8 mouse cellular contexts compared by ENCODE assay signal in the genomic region with DNA sequence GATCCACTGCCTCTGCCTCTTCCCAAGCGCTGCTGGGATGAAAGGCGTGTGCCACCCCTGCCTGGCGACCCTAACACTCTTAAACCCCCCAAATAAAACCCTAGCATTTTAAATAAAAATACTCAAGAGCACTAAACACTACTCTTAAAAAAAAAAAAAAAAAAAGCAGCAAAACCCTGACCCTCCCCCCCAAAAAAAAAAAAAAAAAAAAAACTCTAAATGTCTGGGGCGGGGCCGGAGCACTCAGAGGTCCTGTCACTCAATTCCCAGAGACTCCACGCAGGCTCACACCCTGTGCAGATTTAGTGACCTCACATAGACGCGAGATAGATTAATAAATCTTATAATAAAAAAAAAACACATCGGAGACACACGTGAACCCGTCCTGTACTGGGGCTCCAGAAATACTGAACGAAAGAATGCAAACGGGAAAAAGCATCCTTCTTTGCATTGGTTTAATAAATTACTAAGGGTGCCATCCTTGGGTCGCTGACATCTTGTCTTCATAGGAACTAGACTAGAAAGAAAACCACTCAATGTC.
DNase-seq lines count a peak whose midpoint lies in the region; ATAC-seq and TF ChIP-seq lines count a peak whose summit lies in the region.

No protein-coding gene starts in this region.

- TF ChIP-seq EP300 in ES-Bruce4 (IDR thresholded peaks at IDR 0.05; ENCODE audit: insufficient read depth, low read depth, low read length), result no peak

- peak overlapping the region; percentile 77 for H3K4me2 ChIP-seq in heart, embryonic 14.5 days (ENCODE audit: low read length)
- H3K4me2 ChIP-seq in embryonic facial prominence, embryonic 15.5 days (replicated peaks), result peak overlapping the region; percentile 76
- peak overlapping the region; percentile 94 for H3K4me2 ChIP-seq in liver, embryonic 12.5 days

- TF ChIP-seq POLR2A in ES-Bruce4 (IDR thresholded peaks at IDR 0.05; ENCODE audit: insufficient read depth, low read length), result no peak

- no peaks in the 10 kb centered on the region for H3K4me1 ChIP-seq in heart, embryonic 14.5 days (ENCODE audit: control insufficient read depth in 2 of 2, insufficient read depth in 2 of 2, low read length in 2 of 2)
- no peaks in the 10 kb centered on the region for H3K4me1 ChIP-seq in ES-Bruce4 (ENCODE audit: control insufficient read depth, insufficient read depth, low read length)
- no peaks in the 10 kb centered on the region for H3K4me1 ChIP-seq in embryonic facial prominence, embryonic 15.5 days
- H3K4me1 ChIP-seq in liver, embryonic 12.5 days, result peaks cover 4% of the 10 kb centered on the region; the same call in 1 of the 2 replicates

- intact Hi-C loops in heart, postnatal 14 days (cut with DNase I), result loop anchor here (10.0 kb wide), 1 partner anchor 1184 kb away; no protein-coding TSS in a partner anchor

- no peak for DNase-seq in heart, postnatal 14 days
- DNase-seq in left cerebral cortex, adult 8-10 months (ENCODE audit: low spot score in 2 of 2), result no peak
- DNase-seq in urinary bladder, postnatal 25 days (ENCODE audit: low spot score), result no peak
- no peak for DNase-seq in gastrocnemius, postnatal 25 days

- ATAC-seq in heart, embryonic 14.5 days (ENCODE audit: insufficient number of reproducible peaks, insufficient read depth, low FRiP score, low read depth), result no peak
- 0 out of 2 replicates have a peak, but pooled peaks have one; percentile 4 for ATAC-seq in embryonic facial prominence, embryonic 15.5 days (ENCODE audit: insufficient number of reproducible peaks, low FRiP score, low TSS enrichment, low read depth)
- no peak for ATAC-seq in liver, embryonic 12.5 days

- peak overlapping the region; percentile 76 to 79 for H3K4me3 ChIP-seq in heart, embryonic 14.5 days (ENCODE audit: control insufficient read depth in 1 of 2, insufficient read depth in 1 of 2, low read depth in 1 of 2, low read length in 2 of 2)
- peak overlapping the region; percentile 66 for H3K4me3 ChIP-seq in ES-Bruce4 (ENCODE audit: low read depth, low read length)
- H3K4me3 ChIP-seq in embryonic facial prominence, embryonic 15.5 days (replicated peaks), result peak overlapping the region; percentile 92
- peak overlapping the region; percentile 73 for H3K4me3 ChIP-seq in liver, embryonic 12.5 days

- no peaks in the 10 kb centered on the region for H3K9me3 ChIP-seq in heart, embryonic 14.5 days (ENCODE audit: control insufficient read depth, low read length)
- H3K9me3 ChIP-seq in ES-Bruce4 (replicated peaks; ENCODE audit: control insufficient read depth, insufficient read depth, low read length, poor library complexity, severe bottlenecking), result no peaks in the 10 kb centered on the region
- H3K9me3 ChIP-seq in embryonic facial prominence, embryonic 15.5 days (replicated peaks), result no peaks in the 10 kb centered on the region
- no peaks in the 10 kb centered on the region for H3K9me3 ChIP-seq in liver, embryonic 12.5 days (replicated peaks)

- TF ChIP-seq CTCF in ES-Bruce4 (IDR thresholded peaks at IDR 0.05; ENCODE audit: low read depth, low read length), result no peak

- no peaks in the 10 kb centered on the region for H3K36me3 ChIP-seq in heart, embryonic 14.5 days (ENCODE audit: control insufficient read depth, insufficient read depth, low read length)
- no peaks in the 10 kb centered on the region for H3K36me3 ChIP-seq in ES-Bruce4 (ENCODE audit: control insufficient read depth, insufficient read depth, low read length, poor library complexity, severe bottlenecking)
- no peaks in the 10 kb centered on the region for H3K36me3 ChIP-seq in embryonic facial prominence, embryonic 15.5 days
- H3K36me3 ChIP-seq in liver, embryonic 12.5 days, result no peaks in the 10 kb centered on the region

- H3K27ac ChIP-seq in heart, embryonic 14.5 days (replicated peaks in 1 of 2; ENCODE audit: control insufficient read depth in 1 of 2, insufficient read depth in 1 of 2, low read depth in 2 of 2, low read length in 2 of 2), result peak overlapping the region in 1 of 2 experiments; percentile 69; a peak in 2 of 4 replicates
- 0 out of 2 replicates have a peak overlapping the region, but pooled peaks have one; percentile 49 for H3K27ac ChIP-seq in ES-Bruce4 (ENCODE audit: insufficient read depth, low read length)
- H3K27ac ChIP-seq in embryonic facial prominence, embryonic 15.5 days (replicated peaks), result peak overlapping the region; percentile 82; the same call in 1 of the 2 replicates
- H3K27ac ChIP-seq in liver, embryonic 12.5 days, result peak overlapping the region; percentile 73; the same call in 1 of the 2 replicates

- 56% methylated on average over 14 of the region's 14 CpGs for WGBS in heart, embryonic 14.5 days
- 49% methylated on average over 14 of the region's 14 CpGs for WGBS in embryonic facial prominence, embryonic 15.5 days
- 49% methylated on average over 14 of the region's 14 CpGs for WGBS in liver, embryonic 12.5 days (ENCODE audit: insufficient replicate concordance)

- H3K9ac ChIP-seq in heart, embryonic 14.5 days (ENCODE audit: low read length), result peak overlapping the region; percentile 81
- H3K9ac ChIP-seq in ES-Bruce4 (ENCODE audit: low read depth, poor library complexity, severe bottlenecking), result peak overlapping the region; percentile 98
- H3K9ac ChIP-seq in embryonic facial prominence, embryonic 15.5 days, result peak overlapping the region; percentile 45; the same call in 1 of the 2 replicates
- H3K9ac ChIP-seq in liver, embryonic 12.5 days, result peak overlapping the region; percentile 65

- no peaks in the 10 kb centered on the region for H3K27me3 ChIP-seq in heart, embryonic 14.5 days (ENCODE audit: control insufficient read depth, insufficient read depth, low read length)
- H3K27me3 ChIP-seq in ES-Bruce4 (ENCODE audit: control insufficient read depth, insufficient read depth, low read length, poor library complexity, severe bottlenecking), result no peaks in the 10 kb centered on the region
- H3K27me3 ChIP-seq in embryonic facial prominence, embryonic 15.5 days, result no peaks in the 10 kb centered on the region
- no peaks in the 10 kb centered on the region for H3K27me3 ChIP-seq in liver, embryonic 12.5 days (replicated peaks)

Comparison
In these comparisons a context has a peak if more than half of its experiments do, and no peak if none do; other contexts are left out.
1. H3K9ac ChIP-seq: peak in every context shown above with its lines; median percentile 98 in ES-Bruce4; 81 in heart, embryonic 14.5 days; 65 in liver, embryonic 12.5 days; 45 in embryonic facial prominence, embryonic 15.5 days.